Mouse (Mus musculus): ENCODE data around the gene March1. TPM values are rescaled to one million over a fixed set of nuclear protein-coding genes. Genes with fewer than 3 reads are reported as not detected.

Gene March1
- polyA plus RNA-seq, 1 experiment from 2014 or later: 0.65 TPM

GRCm38 (mm10) chr8:66511537-66511936 is 893.8 kb downstream of the March1 start, which contains the start of gene Tktl2:
TSS of gene Tktl2 (plus strand) at chr8:66511756.
- no peak within 1 kb of the TSS for H3K4me3 ChIP-seq
- H3K4me2 ChIP-seq (replicated peaks): no peak within 1 kb of the TSS
- ATAC-seq (ENCODE audit: low FRiP score, low read depth): no peak
- no peaks in the 10 kb centered on the region for H3K27me3 ChIP-seq
- H3K9ac ChIP-seq: no peak within 1 kb of the TSS
- H3K27ac ChIP-seq: no peak within 1 kb of the TSS
- no peaks in the 10 kb centered on the region for H3K4me1 ChIP-seq
- no peaks in the 10 kb centered on the region for H3K36me3 ChIP-seq
- 95% methylated on average over 22 of the region's 22 CpGs for WGBS
- H3K9me3 ChIP-seq: no peaks in the 10 kb centered on the region

- H3K36me3 ChIP-seq: no peaks in the 10 kb centered on the region
- no peak overlapping the region for H3K4me3 ChIP-seq
- no peak overlapping the region for H3K9ac ChIP-seq
- no peaks in the 10 kb centered on the region for H3K9me3 ChIP-seq
- no peak for ATAC-seq (ENCODE audit: low FRiP score, low read depth)
- no peaks in the 10 kb centered on the region for H3K4me1 ChIP-seq
- H3K4me2 ChIP-seq (replicated peaks): no peak overlapping the region
- H3K27ac ChIP-seq: no peak overlapping the region
- 85% methylated on average over 2 of the region's 2 CpGs for WGBS
- no peaks in the 10 kb centered on the region for H3K27me3 ChIP-seq
Measured at GRCm38 (mm10) chr8:66519149-66519548, 901.4 kb downstream of the March1 start.

GRCm38 (mm10) chr8:66520576-66520975 is 902.9 kb downstream of the March1 start:
- Histone ChIP-seq H3K27me3 (no peaks in the 10 kb centered on the region), H3K4me1 (no peaks in the 10 kb centered on the region), H3K9ac (no peak overlapping the region), H3K4me2 (replicated peaks) (no peak overlapping the region), H3K9me3 (no peaks in the 10 kb centered on the region), H3K4me3 (no peak overlapping the region), H3K27ac (no peak overlapping the region), H3K36me3 (no peaks in the 10 kb centered on the region)
- no peak for ATAC-seq (ENCODE audit: low FRiP score, low read depth)
